16 mouse cellular contexts compared by ENCODE assay signal in the genomic region with DNA sequence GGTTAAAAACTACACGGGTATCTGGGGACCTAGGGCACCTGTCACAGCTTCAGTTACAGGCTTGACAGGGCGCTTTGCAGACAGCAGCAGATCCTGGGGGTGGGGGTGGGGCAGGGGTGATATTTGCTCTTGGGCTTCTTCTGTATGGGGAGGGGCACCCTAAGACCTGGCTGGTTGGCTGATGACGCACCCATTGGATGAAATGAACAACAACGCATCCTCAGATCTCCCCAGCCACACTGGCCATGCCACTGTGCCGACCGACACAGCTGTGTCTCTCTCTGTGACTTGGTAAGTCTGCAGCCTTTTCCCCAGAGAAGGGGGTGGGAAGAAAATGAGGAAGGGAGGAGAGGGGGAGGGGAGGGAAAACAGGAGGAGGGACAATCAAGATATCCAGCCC.
A peak's percentile ranks its signal among the peaks of the same experiment; 100 is the strongest.
DNase-seq lines count a peak whose midpoint lies in the region; ATAC-seq and TF ChIP-seq lines count a peak whose summit lies in the region.
"Had no signal": no experiment of that assay in that cellular context is flagged by ENCODE, and none has a peak within 500 bp of the region (broad histone marks: within the 10 kb centered on the region; RNA-seq: fewer than 3 reads in every experiment).

No protein-coding gene starts in this region.

- no peaks in the 10 kb centered on the region for H3K36me3 ChIP-seq in hindbrain, embryonic 11.5 days (ENCODE audit: control insufficient read depth, insufficient read depth, low read length)
- H3K36me3 ChIP-seq in hindbrain, postnatal 0 days (ENCODE audit: insufficient read depth, low read length): no peaks in the 10 kb centered on the region
- H3K36me3 ChIP-seq in embryonic facial prominence, embryonic 14.5 days (ENCODE audit: control insufficient read depth, insufficient read depth, low read length): no peaks in the 10 kb centered on the region
- no peaks in the 10 kb centered on the region for H3K36me3 ChIP-seq in forebrain, embryonic 16.5 days (ENCODE audit: control insufficient read depth, insufficient read depth)
- no peaks in the 10 kb centered on the region for H3K36me3 ChIP-seq in midbrain, embryonic 15.5 days (replicated peaks)
- H3K36me3 ChIP-seq: intestine, embryonic 15.5 days; stomach, embryonic 15.5 days had no signal

- peak; percentile 48 for DNase-seq in hindbrain, embryonic 11.5 days (ENCODE audit: low spot score)
- DNase-seq in hindbrain, postnatal 0 days (ENCODE audit: low spot score): no peak
- peak; percentile 46 for DNase-seq in embryonic facial prominence, embryonic 14.5 days (ENCODE audit: low spot score)
- no peak for DNase-seq in cerebellum, adult 11-12 months
- DNase-seq in yolk sac, embryonic 10.5 days (ENCODE audit: low spot score): no peak
- DNase-seq: adrenal gland, postnatal 36 days; gastrocnemius, postnatal 14 days; kidney, postnatal 10 days; layer of hippocampus, adult 9-11 months; right cerebral cortex, postnatal 4 days had no signal

- peak; percentile 39; the same call in 1 of the 2 replicates for ATAC-seq in hindbrain, embryonic 11.5 days (ENCODE audit: low FRiP score)
- ATAC-seq in hindbrain, postnatal 0 days: no peak; the same call in 1 of the 2 replicates
- ATAC-seq in embryonic facial prominence, embryonic 14.5 days (ENCODE audit: low read depth): peak; percentile 44; the same call in 1 of the 2 replicates
- ATAC-seq in forebrain, embryonic 16.5 days: peak; percentile 62
- ATAC-seq in midbrain, embryonic 15.5 days (replicated peaks): 0 out of 2 replicates have a peak, but pooled peaks have one; percentile 54
- ATAC-seq: CD4-positive, CD25-positive, alpha-beta regulatory T cell, adult 4 months; intestine, embryonic 15.5 days had no signal

- H3K27ac ChIP-seq in hindbrain, embryonic 11.5 days (ENCODE audit: low read depth, low read length): no peak overlapping the region
- no peak overlapping the region for H3K27ac ChIP-seq in hindbrain, postnatal 0 days
- H3K27ac ChIP-seq in embryonic facial prominence, embryonic 14.5 days (replicated peaks; ENCODE audit: low read depth, low read length): no peak overlapping the region
- H3K27ac ChIP-seq in forebrain, embryonic 16.5 days (ENCODE audit: low read length): 0 out of 2 replicates have a peak overlapping the region, but pooled peaks have one; percentile 12
- no peak overlapping the region for H3K27ac ChIP-seq in midbrain, embryonic 15.5 days
- H3K27ac ChIP-seq: intestine, embryonic 15.5 days; liver, embryonic 14.5 days; stomach, embryonic 15.5 days had no signal

- H3K27me3 ChIP-seq in hindbrain, embryonic 11.5 days (ENCODE audit: control insufficient read depth, insufficient read depth, low read length): peaks cover 30% of the 10 kb centered on the region
- H3K27me3 ChIP-seq in hindbrain, postnatal 0 days (ENCODE audit: insufficient read depth, low read length): peaks cover 23% of the 10 kb centered on the region
- H3K27me3 ChIP-seq in embryonic facial prominence, embryonic 14.5 days (replicated peaks; ENCODE audit: control insufficient read depth, insufficient read depth, low read length): 0 out of 2 replicates have a peak, but pooled peaks cover 4% of the 10 kb centered on the region
- H3K27me3 ChIP-seq in forebrain, embryonic 16.5 days (replicated peaks; ENCODE audit: control insufficient read depth, insufficient read depth, low read length): no peaks in the 10 kb centered on the region
- peaks cover 27% of the 10 kb centered on the region for H3K27me3 ChIP-seq in midbrain, embryonic 15.5 days (replicated peaks)

- TF ChIP-seq CTCF in hindbrain, postnatal 0 days (IDR thresholded peaks at IDR 0.05; ENCODE audit: low read depth): no peak

- H3K9me3 ChIP-seq in hindbrain, embryonic 11.5 days (ENCODE audit: control insufficient read depth, low read length): no peaks in the 10 kb centered on the region
- H3K9me3 ChIP-seq in hindbrain, postnatal 0 days (ENCODE audit: low read length): no peaks in the 10 kb centered on the region
- no peaks in the 10 kb centered on the region for H3K9me3 ChIP-seq in embryonic facial prominence, embryonic 14.5 days (ENCODE audit: control insufficient read depth, low read length)
- no peaks in the 10 kb centered on the region for H3K9me3 ChIP-seq in forebrain, embryonic 16.5 days (ENCODE audit: control insufficient read depth, low read length)
- no peaks in the 10 kb centered on the region for H3K9me3 ChIP-seq in midbrain, embryonic 15.5 days
- H3K9me3 ChIP-seq: intestine, embryonic 15.5 days; stomach, embryonic 15.5 days had no signal

- no peak overlapping the region for H3K4me3 ChIP-seq in hindbrain, embryonic 11.5 days (ENCODE audit: low read depth, low read length)
- no peak overlapping the region for H3K4me3 ChIP-seq in hindbrain, postnatal 0 days (ENCODE audit: low read length)
- H3K4me3 ChIP-seq in embryonic facial prominence, embryonic 14.5 days (ENCODE audit: low read depth, low read length): no peak overlapping the region
- no peak overlapping the region for H3K4me3 ChIP-seq in forebrain, embryonic 16.5 days (replicated peaks; ENCODE audit: low read length)
- no peak overlapping the region for H3K4me3 ChIP-seq in midbrain, embryonic 15.5 days
- H3K4me3 ChIP-seq: intestine, embryonic 15.5 days; stomach, embryonic 15.5 days had no signal

- H3K4me2 ChIP-seq in hindbrain, embryonic 11.5 days (replicated peaks; ENCODE audit: low read depth, low read length): 0 out of 2 replicates have a peak overlapping the region, but pooled peaks have one; percentile 6
- no peak overlapping the region for H3K4me2 ChIP-seq in hindbrain, postnatal 0 days (ENCODE audit: low read depth, low read length)
- H3K4me2 ChIP-seq in embryonic facial prominence, embryonic 14.5 days (ENCODE audit: low read depth, low read length): no peak overlapping the region
- H3K4me2 ChIP-seq in forebrain, embryonic 16.5 days (ENCODE audit: low read length): peak overlapping the region; percentile 14
- H3K4me2 ChIP-seq in midbrain, embryonic 15.5 days: no peak overlapping the region
- H3K4me2 ChIP-seq: intestine, embryonic 15.5 days; stomach, embryonic 15.5 days had no signal

- 5% methylated on average over 6 of the region's 6 CpGs for WGBS in hindbrain, embryonic 11.5 days
- 9% methylated on average over 6 of the region's 6 CpGs for WGBS in hindbrain, postnatal 0 days
- WGBS in embryonic facial prominence, embryonic 14.5 days: 7% methylated on average over 6 of the region's 6 CpGs
- 7% methylated on average over 6 of the region's 6 CpGs for WGBS in forebrain, embryonic 16.5 days
- whole genome bisulfite sequencing in midbrain, embryonic 15.5 days: 4% methylated on average over 6 of the region's 6 CpGs

- peaks cover 2% of the 10 kb centered on the region; the same call in 1 of the 2 replicates for H3K4me1 ChIP-seq in hindbrain, embryonic 11.5 days (replicated peaks; ENCODE audit: control insufficient read depth, insufficient read depth, low read length)
- H3K4me1 ChIP-seq in hindbrain, postnatal 0 days (ENCODE audit: insufficient read depth, low read length): no peaks in the 10 kb centered on the region
- peaks cover 21% of the 10 kb centered on the region; the same call in 1 of the 2 replicates for H3K4me1 ChIP-seq in embryonic facial prominence, embryonic 14.5 days (ENCODE audit: control insufficient read depth, insufficient read depth, low read length)
- H3K4me1 ChIP-seq in forebrain, embryonic 16.5 days (replicated peaks; ENCODE audit: control insufficient read depth, insufficient read depth, low read length): peaks cover 13% of the 10 kb centered on the region
- peaks cover 11% of the 10 kb centered on the region for H3K4me1 ChIP-seq in midbrain, embryonic 15.5 days
- H3K4me1 ChIP-seq: stomach, embryonic 15.5 days had no signal

- no peak overlapping the region for H3K9ac ChIP-seq in hindbrain, embryonic 11.5 days (ENCODE audit: low read depth, low read length)
- H3K9ac ChIP-seq in hindbrain, postnatal 0 days (replicated peaks; ENCODE audit: low read length): no peak overlapping the region
- H3K9ac ChIP-seq in embryonic facial prominence, embryonic 14.5 days (ENCODE audit: low read depth, low read length): no peak overlapping the region
- H3K9ac ChIP-seq in forebrain, embryonic 16.5 days (replicated peaks; ENCODE audit: low read depth, low read length): no peak overlapping the region
- H3K9ac ChIP-seq in midbrain, embryonic 15.5 days: no peak overlapping the region
- H3K9ac ChIP-seq: intestine, embryonic 15.5 days; liver, embryonic 14.5 days; stomach, embryonic 15.5 days had no signal

Comparison
In these comparisons a context has a peak if more than half of its experiments do, and no peak if none do; other contexts are left out.
1. DNase-seq: peak in hindbrain, embryonic 11.5 days (single experiment) and embryonic facial prominence, embryonic 14.5 days (single experiment); none in hindbrain, postnatal 0 days (single experiment), cerebellum, adult 11-12 months (single experiment) and yolk sac, embryonic 10.5 days (single experiment).
2. H3K4me2 ChIP-seq: peak in hindbrain, embryonic 11.5 days (single experiment) and forebrain, embryonic 16.5 days (single experiment); none in hindbrain, postnatal 0 days (single experiment), embryonic facial prominence, embryonic 14.5 days (single experiment) and midbrain, embryonic 15.5 days (single experiment).